Mouse (Mus musculus) erythroblast, embryonic 14.5 days (primary cell): Measurements from ENCODE around the gene Syne2. TPM values are rescaled to one million over a fixed set of nuclear protein-coding genes. Genes with fewer than 3 reads are reported as not detected.

Experiments
- H3K27me3 ChIP-seq: 2 replicates; pipeline ENCODE4 v1.6.1; 2012; ENCODE audit warnings: inconsistent platforms; ENCODE audit not compliant: control insufficient read depth
- H3K36me3 ChIP-seq: 2 replicates; pipeline ENCODE4 v1.6.1; 2012; ENCODE audit warnings: mild to moderate bottlenecking, inconsistent platforms; ENCODE audit not compliant: control insufficient read depth
- H3K4me1 ChIP-seq: 2 replicates; pipeline ENCODE4 v1.6.1; 2012; ENCODE audit warnings: inconsistent platforms; ENCODE audit not compliant: control insufficient read depth
- H3K4me3 ChIP-seq: replicated peaks from 2 replicates; pipeline ENCODE3; 2012; ENCODE audit warnings: moderate library complexity, mild to moderate bottlenecking, inconsistent platforms
- H3K9me3 ChIP-seq: 2 replicates; pipeline ENCODE4 v1.6.1; 2012; ENCODE audit warnings: low read length, inconsistent platforms, mixed read lengths; ENCODE audit not compliant: control insufficient read depth
- GATA1 ChIP-seq: IDR thresholded peaks from 2 replicates; pipeline ENCODE4 v1.6.1; 2012; ENCODE audit warnings: low read length, inconsistent platforms, mixed read lengths
- TAL1 ChIP-seq: IDR thresholded peaks from 3 replicates; pipeline ENCODE4 v1.6.1; 2012; ENCODE audit warnings: low read length, inconsistent platforms, mixed read lengths
- polyA plus RNA-seq: library from polyadenylated mRNA; stranded (reverse); fragments of >175 nt; gene quantifications from 2 replicates; pipeline ENCODE4 v1.2.3, GENCODE M21; 2012

The Syne2 gene
- polyA plus RNA-seq, 1 experiment, result not detected

DNA sequence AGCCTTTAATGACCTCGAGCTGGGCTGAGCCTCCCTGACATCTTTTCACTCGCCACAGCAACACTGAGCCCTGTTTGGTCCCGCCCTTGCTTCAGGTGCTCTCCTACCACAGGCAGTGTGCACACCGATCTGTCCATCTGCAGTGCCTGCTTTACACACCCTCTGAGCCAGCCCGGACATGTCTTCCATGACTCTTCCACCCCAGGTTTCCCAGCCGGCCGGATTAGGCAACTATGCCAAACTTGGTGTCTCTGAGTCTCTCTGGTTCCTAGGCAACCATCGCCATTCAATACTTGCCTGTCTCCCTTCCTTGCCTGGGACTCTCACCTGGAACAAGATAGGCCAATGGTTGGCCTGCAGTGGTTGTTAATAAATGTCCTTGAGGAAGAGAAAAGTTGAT is 224.4 kb downstream of the Syne2 start:
- no peaks in the 10 kb centered on the region for H3K9me3 ChIP-seq
- no peaks in the 10 kb centered on the region for H3K27me3 ChIP-seq
- H3K36me3 ChIP-seq, result peaks cover 2% of the 10 kb centered on the region
- no peak for TF ChIP-seq TAL1
- no peak for TF ChIP-seq GATA1
- H3K4me3 ChIP-seq, result no peak overlapping the region
- no peaks in the 10 kb centered on the region for H3K4me1 ChIP-seq

DNA sequence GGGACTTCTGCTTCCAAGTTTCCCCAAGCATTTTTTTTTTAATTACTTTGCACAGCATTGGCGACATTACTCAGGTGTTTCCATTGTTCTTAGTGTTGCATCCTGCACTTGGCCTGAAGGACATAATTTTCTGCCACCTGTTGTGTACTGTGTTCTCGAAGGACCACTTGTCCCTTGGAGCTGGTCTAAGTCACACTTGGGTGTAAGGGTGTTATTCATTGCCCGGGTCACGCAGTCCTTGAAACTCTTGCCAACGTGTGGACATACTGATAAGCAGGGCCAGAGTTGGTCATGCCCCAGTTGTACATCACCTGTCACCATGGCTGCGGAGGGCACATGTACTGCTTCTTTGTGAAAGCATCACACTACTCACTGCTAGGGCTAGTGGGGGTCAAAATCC is 228.6 kb downstream of the Syne2 start:
- Histone ChIP-seq H3K4me3 (no peak overlapping the region), H3K9me3 (no peaks in the 10 kb centered on the region), H3K4me1 (no peaks in the 10 kb centered on the region), H3K36me3 (peaks cover 2% of the 10 kb centered on the region), H3K27me3 (no peaks in the 10 kb centered on the region)
- no peak for TF ChIP-seq TAL1
- no peak for TF ChIP-seq GATA1

DNA sequence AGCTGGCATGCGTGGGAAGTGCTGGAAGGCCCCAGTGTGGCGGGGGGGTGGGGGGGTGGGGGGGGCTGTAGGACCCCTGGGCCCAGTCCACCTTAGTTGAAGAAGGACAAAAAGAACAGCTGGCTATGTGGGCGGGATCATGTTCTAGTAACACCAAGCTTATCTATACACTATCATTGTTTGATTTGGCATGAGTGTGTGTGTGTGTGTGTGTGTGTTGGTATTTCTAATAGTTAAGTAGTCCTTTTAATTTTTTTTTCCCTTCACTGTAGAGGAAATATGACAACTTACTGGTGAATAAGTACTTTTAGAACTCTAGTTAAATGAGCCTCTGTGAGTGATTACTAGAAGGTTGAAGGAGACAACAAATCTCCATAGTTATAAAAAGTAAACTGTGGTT is 230.0 kb downstream of the Syne2 start:
- Histone ChIP-seq H3K4me1 (no peaks in the 10 kb centered on the region), H3K27me3 (no peaks in the 10 kb centered on the region), H3K4me3 (no peak overlapping the region), H3K9me3 (no peaks in the 10 kb centered on the region), H3K36me3 (peaks cover 2% of the 10 kb centered on the region)
- no peak for TF ChIP-seq GATA1
- no peak for TF ChIP-seq TAL1

DNA sequence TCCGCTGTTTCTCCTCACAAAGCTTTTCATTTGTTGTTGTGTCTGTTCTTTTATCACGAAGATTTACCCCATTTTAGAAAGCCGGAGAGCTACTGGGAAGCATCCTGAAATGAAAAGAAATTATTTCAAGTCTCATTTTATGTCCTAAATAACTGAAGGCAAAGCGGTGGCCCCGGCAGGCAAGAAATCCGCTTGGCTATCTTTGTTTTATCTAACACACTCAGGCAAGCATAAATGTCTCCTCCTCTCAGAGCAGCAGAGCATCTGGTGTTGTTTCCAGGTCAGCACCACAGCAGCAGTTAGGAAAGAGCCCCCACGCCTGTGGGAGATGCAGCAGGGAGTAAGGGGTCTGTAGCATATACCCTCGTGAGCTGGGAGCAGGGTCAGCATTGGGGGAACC is 230.7 kb downstream of the Syne2 start:
- Histone ChIP-seq H3K4me1 (no peaks in the 10 kb centered on the region), H3K9me3 (no peaks in the 10 kb centered on the region), H3K4me3 (no peak overlapping the region), H3K36me3 (peaks cover 2% of the 10 kb centered on the region), H3K27me3 (no peaks in the 10 kb centered on the region)
- TF ChIP-seq GATA1 (no peak), TAL1 (no peak)

DNA sequence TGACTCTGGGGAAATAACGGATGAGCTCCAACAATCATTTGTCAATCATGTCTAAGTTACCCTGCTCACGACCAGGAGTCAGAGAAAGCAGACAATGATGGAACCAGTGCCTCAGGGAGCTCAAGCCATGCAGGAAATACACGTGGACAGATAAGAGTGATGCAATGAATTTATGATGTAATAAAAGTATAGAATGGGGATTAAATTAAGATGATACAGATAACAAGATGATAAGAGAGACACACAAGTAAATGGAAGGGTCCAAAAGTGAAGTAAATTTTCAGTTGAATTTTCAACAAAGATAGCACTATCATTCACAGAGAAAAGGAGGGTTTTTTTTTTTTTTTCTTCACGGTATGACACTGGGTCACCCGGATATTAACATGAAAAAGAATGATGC is 231.4 kb downstream of the Syne2 start:
- Histone ChIP-seq H3K27me3 (no peaks in the 10 kb centered on the region), H3K4me3 (no peak overlapping the region)
- TF ChIP-seq GATA1 (no peak), TAL1 (no peak)

DNA sequence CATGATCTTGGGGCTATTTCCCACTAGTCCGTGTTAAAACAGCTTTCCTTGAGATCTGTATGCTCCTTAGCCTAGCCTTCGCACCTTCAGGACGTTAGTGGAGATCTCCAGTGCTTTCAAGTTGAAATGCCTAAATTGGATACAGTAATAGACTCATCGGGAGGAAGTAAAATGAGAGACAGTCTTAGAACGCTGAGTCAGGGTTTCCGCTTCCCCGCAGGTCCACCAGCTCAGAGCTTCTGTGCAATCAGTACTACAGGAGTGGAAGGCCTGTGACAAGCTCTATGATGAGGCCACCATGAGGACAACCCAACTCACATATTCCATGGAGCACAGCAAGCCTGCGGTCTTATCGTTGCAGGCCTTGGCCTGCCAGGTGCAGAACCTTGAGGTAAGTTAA is 233.9 kb downstream of the Syne2 start:
- Histone ChIP-seq H3K36me3 (no peaks in the 10 kb centered on the region), H3K4me3 (no peak overlapping the region), H3K27me3 (no peaks in the 10 kb centered on the region), H3K4me1 (no peaks in the 10 kb centered on the region), H3K9me3 (no peaks in the 10 kb centered on the region)
- TF ChIP-seq GATA1 (no peak), TAL1 (no peak)

More for the DNA sequence above, 231.4 kb downstream of the Syne2 start:
- no peaks in the 10 kb centered on the region for H3K9me3 ChIP-seq
- H3K4me1 ChIP-seq, result no peaks in the 10 kb centered on the region
- H3K36me3 ChIP-seq, result no peaks in the 10 kb centered on the region

DNA sequence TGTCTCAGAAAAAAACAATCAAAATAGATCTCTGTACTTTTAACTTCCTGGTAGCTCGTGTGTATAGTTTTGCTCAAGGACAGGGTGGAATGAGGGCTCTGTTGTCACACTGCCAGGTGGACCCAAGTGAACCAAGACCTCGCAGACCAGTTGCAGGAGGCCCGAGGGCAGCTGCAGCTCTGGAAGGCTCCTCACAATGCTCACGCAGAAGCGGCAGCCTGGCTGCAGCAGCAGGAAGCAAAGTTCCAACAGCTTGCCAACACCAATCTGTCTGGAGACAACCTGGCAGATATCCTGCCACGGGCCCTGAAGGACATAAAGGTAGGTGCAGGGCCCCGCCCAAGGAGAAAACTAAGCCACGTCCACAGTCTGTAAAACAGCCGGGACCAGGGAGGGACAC is 236.7 kb downstream of the Syne2 start:
- H3K27me3 ChIP-seq, result no peaks in the 10 kb centered on the region
- no peak overlapping the region for H3K4me3 ChIP-seq
- no peaks in the 10 kb centered on the region for H3K36me3 ChIP-seq
- H3K9me3 ChIP-seq, result no peaks in the 10 kb centered on the region
- H3K4me1 ChIP-seq, result no peaks in the 10 kb centered on the region
- TF ChIP-seq TAL1 (no peak), GATA1 (no peak)

DNA sequence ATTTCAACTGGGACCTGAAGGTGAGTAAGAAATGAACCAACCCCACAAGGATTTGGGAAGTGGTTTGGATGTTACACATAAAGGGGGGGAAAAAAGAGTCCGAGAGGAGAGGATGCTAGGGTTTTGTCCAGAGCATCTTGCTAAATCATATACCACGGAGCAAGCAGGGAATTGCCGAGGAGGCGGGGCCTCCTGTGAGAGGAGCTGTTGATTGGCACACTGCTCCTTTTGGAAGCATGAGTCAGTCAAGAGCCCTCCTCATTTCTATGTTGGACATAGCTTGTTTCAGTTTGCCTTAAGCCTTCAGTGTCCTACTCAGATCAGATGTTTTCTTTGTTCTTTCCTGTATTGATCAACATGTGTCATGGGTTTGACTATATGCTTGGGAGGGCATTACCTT is 245.1 kb downstream of the Syne2 start:
- Histone ChIP-seq H3K27me3 (no peaks in the 10 kb centered on the region), H3K4me3 (no peak overlapping the region), H3K36me3 (no peaks in the 10 kb centered on the region), H3K4me1 (no peaks in the 10 kb centered on the region), H3K9me3 (no peaks in the 10 kb centered on the region)
- TF ChIP-seq GATA1 (no peak), TAL1 (no peak)

DNA sequence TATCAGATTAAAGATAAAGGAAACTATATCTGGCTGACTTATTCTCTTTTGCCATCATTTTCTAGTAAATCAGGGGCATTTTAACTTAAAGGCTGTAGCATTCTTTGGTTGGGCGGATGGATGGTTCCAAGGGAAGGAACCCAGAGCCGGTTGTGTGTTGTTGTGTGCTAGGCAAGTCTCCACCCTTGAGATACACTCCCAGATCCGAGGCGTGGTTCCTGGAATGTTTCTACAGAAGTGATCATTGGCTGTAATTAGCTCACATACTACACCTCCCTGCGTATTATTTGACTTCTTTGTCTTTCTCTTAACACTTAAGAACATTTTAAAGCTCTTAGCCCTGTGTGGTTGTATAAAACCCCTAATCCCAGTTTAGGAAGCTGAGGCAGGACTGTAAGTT is 252.5 kb downstream of the Syne2 start:
- no peaks in the 10 kb centered on the region for H3K36me3 ChIP-seq
- H3K9me3 ChIP-seq, result no peaks in the 10 kb centered on the region
- H3K4me3 ChIP-seq, result no peak overlapping the region
- H3K27me3 ChIP-seq, result peaks cover 7% of the 10 kb centered on the region
- no peaks in the 10 kb centered on the region for H3K4me1 ChIP-seq
- TF ChIP-seq GATA1 (no peak), TAL1 (no peak)

DNA sequence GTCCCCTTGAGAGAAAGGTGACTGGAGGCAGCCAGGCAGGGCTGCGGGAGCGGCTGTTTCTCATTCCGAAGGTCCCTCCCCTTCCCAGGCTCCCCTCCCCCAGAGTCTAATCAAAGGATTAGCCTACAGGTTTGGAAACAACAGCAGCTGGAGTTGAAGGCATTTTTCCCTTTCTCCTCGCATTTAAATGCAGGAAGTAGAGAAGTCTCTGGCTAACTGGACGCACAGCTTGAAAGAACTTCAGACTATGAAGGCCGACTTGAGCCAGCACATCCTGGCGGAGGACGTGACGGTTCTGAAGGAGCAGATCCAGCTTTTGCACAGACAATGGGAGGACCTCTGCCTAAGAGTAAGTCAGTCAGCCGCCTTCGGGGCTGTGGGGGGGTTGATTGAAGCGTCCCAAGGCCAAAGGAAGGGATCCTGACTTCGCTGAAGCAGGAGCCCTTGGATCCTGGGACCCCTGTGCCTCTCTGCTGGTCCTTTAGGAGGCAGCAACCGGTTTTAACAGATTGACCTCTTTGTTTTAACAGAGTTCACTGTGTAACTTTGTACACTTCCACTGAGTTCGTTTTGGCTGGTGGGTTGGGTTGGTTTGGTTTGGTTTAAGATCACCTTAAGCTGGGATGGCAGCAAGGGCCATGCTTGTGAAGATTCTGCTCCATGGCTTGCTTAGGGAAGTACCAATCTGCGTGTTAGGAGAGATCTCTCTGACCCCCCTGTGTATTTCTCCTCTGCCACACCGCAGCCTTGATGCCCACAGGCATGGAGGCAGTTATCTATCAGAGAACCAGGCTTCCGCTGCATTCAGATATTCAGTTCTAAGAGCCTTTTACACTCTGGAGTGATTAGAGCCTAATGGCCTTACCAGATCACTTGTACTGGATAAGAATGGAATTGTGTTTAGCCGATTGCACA is 254.3 kb downstream of the Syne2 start:
- no peaks in the 10 kb centered on the region for H3K9me3 ChIP-seq
- peaks cover 7% of the 10 kb centered on the region for H3K27me3 ChIP-seq
- no peaks in the 10 kb centered on the region for H3K36me3 ChIP-seq
- TF ChIP-seq TAL1 (no peak), GATA1 (no peak)
- no peak overlapping the region for H3K4me3 ChIP-seq
- H3K4me1 ChIP-seq, result no peaks in the 10 kb centered on the region
